Mouse (Mus musculus) right cerebral cortex, postnatal 10 days (tissue): ENCODE results near the gene Kng1.
"Not testable (repeated sequence)": the region's sequence is repeated elsewhere in the genome, so short reads cannot be mapped to it uniquely, and the experiment has no call there.

Experiments used
- DNase-seq, 2 experiments: peaks; one replicate each; pipeline ENCODE4 v3.0.0; 2021; ENCODE audit warnings: low spot score in 2 of 2

The Kng1 gene

GRCm38 (mm10) chr16:23057668-23058447 is at the start of gene Kng1:
Gene Kng1, plus strand, starts transcription at chr16:23057865.
- DNase-seq = not testable (repeated sequence)

DNA sequence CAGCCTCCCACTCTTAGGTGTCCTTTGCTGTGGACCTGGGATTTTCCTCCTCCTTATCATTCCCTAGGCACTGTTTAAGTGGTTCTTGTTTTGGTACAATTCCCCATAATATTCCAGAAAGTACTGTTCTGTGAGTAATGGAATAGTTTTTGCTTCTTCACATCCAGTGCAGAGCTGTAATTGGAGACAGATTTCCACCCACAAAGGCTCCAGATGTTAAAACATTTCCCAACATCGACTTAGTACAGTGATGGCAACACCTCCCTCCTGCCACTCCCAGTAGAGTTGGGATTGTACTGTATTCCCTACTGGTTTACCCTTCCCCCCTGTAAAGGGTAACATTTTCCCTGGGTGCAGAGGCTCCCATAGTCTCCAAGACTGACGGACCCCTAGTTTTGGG is 43.9 kb upstream of the Kng1 start:
- DNase-seq = not testable (repeated sequence)

- peak; percentile 24 to 39 for DNase-seq
Measured at GRCm38 (mm10) chr16:23014645-23015044, 43.0 kb upstream of the Kng1 start.

DNA sequence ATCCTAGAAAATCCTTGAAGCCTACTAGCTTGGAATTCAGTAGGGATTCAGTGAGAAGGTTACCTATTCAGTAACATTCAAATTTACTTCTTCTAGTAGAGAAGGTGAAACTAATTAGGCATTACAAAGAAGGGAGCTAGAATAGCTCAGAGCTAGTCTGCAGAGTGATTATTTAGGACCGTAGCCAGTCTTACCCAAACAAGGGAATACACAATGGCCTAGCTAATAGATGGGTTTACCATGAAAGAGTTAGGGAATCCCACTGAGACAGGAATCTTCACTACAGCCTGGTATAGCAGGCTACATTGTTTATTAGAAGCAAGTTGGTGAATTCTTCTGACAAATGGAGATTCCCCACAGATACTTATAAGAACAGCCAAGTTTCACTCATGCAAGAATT is 37.1 kb upstream of the Kng1 start:
- not testable (repeated sequence) for DNase-seq

GRCm38 (mm10) chr16:23025111-23025510 is 32.6 kb upstream of the Kng1 start:
- no peak for DNase-seq

DNA sequence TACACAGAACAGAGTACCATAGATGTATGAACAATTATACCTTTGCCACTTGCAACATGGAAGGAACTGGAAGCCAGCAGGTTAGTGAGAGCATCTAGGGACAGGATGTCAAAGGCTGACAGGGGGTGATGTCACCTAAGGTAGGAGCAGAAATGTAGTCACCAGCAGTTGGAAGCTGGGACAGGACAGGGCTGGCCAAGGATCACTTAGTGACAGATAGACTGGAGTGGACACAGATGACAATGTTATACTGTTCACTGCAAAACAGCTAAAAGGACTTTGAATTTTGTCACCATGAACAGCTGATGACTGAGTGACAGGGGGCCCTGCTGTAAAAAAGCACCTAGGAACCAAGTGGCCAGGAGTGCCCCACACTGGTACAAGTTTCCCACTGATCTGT is 31.1 kb upstream of the Kng1 start:
- DNase-seq = no peak

- not testable (repeated sequence) for DNase-seq
Measured at GRCm38 (mm10) chr16:23027341-23027740, 30.3 kb upstream of the Kng1 start.

DNA sequence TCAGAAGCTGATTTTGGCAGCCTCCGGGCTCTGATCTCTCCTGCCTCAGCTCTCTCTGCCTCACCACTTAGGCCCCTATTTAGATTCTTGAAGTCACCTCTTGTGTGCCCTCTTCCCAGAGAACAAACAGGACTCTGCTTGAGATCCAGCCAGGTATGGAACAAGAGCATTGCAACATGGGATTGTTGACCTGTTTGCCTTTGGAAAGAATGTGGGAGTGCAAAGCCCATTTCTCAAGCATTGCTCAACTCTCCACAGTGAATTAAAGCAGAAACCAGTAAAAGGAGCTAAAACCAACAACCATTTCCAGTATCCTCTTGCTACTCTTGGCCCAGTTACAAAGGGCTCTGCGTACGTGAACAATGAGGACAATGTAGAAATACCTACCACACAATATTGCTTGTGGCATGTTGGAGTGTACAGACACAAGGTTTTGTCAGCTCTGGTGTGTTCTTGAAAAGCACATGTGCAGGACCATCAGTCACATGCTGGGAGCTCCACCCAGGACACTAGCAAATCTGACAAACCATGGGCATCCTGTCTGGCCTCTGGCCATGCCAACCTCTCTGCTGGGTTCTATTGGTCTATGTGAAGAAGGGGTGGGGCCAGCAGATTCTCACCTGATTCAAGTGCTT is 28.6 kb upstream of the Kng1 start, which contains the start of gene Kng2:
TSS of gene Kng2 (minus strand) at position 517 of the 635 bp plus-strand sequence.
- DNase-seq = not testable (repeated sequence)

DNA sequence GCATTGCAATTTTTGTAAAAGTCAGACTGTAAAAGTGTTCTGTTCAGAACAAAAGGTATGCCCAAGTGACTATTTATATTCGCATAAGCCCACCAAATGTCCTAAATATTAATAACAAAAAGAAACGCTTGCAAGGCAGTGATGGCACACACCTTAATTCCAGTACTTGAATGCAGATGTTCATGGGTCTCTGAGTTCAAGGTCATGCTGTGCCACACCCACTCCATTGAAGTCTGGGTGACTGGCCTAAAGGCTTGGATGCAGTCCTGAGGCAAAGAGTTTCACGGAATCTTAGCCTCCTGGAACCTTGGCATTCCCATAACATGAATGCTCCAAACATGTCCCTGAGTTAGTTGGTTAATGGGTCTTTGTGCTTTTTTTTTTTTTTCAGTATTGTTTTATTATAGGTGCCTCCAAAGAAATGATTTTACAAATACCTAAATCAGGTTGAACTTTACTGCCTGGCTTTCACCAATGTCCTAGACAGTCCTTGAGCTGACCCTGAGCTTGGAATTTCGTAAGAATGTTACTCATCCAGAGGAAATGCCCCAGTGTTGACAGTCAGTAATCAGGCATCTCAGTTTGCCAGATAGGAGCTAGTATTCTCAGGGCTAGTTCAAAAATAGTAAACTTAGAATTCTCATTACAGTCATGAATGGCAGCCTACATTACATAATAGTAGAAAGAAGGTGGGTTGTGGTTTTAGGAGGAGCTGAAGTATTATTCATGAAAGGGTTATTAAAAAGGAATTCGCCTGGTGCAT is 26.8 kb upstream of the Kng1 start:
- DNase-seq = no peak

GRCm38 (mm10) chr16:23033673-23034072 is 24.0 kb upstream of the Kng1 start:
- no peak for DNase-seq

DNA sequence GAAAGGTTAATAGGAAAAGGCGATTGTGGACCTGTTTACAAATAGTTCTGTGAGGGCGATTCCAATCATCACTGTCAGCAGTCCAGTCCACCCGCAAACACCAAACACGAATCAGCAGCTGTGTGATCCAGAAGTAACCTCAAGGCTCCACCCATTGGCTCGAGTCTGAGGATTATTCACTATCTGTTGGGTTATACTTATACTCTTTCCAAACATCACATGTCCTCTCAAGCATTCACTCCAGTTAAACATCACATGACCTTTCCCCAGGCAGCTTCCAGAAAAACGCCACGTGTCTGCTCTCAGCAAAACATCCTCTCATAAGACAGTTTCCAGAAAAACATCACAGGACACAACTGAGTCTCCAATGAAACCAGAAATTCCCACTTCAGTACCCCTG is 19.9 kb upstream of the Kng1 start:
- no peak for DNase-seq

- no peak for DNase-seq
Measured at GRCm38 (mm10) chr16:23039281-23039680, 18.4 kb upstream of the Kng1 start.

DNA sequence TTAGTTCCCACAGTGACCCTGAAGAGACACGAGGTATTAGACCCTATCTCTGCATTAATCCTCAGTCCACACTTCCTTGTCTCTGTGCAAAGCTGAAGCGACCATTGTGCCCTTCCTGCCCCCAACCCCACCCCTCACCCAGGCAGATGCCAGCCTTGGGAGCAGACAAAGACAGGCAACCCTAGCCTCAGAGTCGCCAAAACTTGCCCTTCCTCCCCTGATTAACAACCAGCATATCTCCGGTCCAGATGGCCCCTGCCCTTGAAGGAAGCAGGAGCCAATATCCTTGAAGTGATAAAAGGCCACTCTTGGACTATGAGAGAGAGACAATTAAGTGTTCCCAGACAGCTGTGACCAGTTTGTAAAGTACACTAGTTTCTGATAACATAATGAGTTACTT is 16.8 kb upstream of the Kng1 start:
- no peak for DNase-seq

GRCm38 (mm10) chr16:23046319-23046718 is 11.3 kb upstream of the Kng1 start:
- peak; percentile 24 to 39 for DNase-seq

- DNase-seq = not testable (repeated sequence)
Measured at GRCm38 (mm10) chr16:23059630-23060029, 2.0 kb downstream of the Kng1 start.

GRCm38 (mm10) chr16:23060781-23061325 is 3.2 kb downstream of the Kng1 start:
- DNase-seq = not testable (repeated sequence)

GRCm38 (mm10) chr16:23077516-23077915 is 19.9 kb downstream of the Kng1 start:
- DNase-seq = not testable (repeated sequence)

GRCm38 (mm10) chr16:23087159-23087558 is 29.5 kb downstream of the Kng1 start:
- not testable (repeated sequence) for DNase-seq

- not testable (repeated sequence) for DNase-seq
Measured at GRCm38 (mm10) chr16:23087712-23088111, 30.0 kb downstream of the Kng1 start.

DNA sequence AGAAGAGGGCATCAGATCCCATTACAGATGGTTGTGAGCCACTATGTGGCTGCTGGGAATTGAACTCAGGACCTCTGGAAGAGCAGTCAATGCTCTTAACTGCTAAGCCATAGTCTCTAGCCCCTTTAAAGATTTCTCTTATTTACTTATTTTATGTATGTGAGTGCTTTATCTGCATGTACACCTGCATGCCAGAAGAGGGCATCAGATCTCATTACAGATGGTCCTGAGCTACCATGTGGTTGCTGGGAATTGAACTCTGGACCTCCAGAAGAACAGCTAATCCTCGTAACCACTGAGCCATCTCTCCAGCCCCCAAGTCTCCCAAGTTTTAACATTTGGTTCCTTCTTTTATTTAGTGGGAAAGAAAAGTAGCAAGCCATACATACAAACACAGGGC is 30.8 kb downstream of the Kng1 start:
- not testable (repeated sequence) for DNase-seq

GRCm38 (mm10) chr16:23091345-23091744 is 33.7 kb downstream of the Kng1 start:
- not testable (repeated sequence) for DNase-seq
